Mouse (Mus musculus) olfactory bulb, adult 2 months (tissue): ENCODE measurements around the gene Prdm13.

Experiments
- CTCF ChIP-seq: fragments of 200-500 bp; IDR thresholded peaks from 2 replicates; pipeline ENCODE4 v1.5.1; 2012; ENCODE audit warnings: low read depth, mild to moderate bottlenecking, low read length, moderate library complexity; ENCODE audit not compliant: insufficient read depth
- POLR2A ChIP-seq: fragments of 200-500 bp; IDR thresholded peaks from 2 replicates; pipeline ENCODE4 v1.6.1; 2012; ENCODE audit warnings: mild to moderate bottlenecking, low read depth, low read length, moderate library complexity; ENCODE audit not compliant: insufficient read depth

- no peak for TF ChIP-seq CTCF
- TF ChIP-seq POLR2A = no peak
These were observed 3.2 kb downstream of the Prdm13 start for GRCm38 (mm10) chr4:21682421-21683150.
